Mouse (Mus musculus): ENCODE measurements around the gene Mef2b.
A peak's percentile ranks its signal among the peaks of the same experiment; 100 is the strongest.

DNA sequence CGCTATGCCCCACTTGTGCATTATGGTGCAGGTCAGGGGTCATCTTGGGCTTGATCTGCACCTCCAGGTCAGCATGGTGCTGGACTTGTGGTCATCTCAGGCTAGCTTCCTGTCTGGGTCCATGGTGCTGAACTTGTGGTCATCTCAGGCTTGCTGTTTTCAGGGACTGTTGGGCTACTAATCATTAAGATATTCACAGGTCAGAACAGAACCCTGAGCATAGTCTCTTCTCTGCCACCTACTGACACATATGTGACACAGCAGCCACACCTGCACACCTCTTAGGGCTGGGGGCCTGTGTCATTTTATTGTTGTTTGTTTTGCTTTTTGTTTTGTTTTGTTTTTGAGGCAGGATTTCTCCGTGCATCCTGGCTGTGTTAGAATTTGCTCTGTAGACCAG is 16.6 kb upstream of the Mef2b start:
- peak; percentile 65 for TF ChIP-seq CTCF (IDR thresholded peaks at IDR 0.05; ENCODE audit: low read depth)
- no peak for TF ChIP-seq EP300 (IDR thresholded peaks at IDR 0.05; ENCODE audit: low read depth)

All from liver, embryonic 14.5 days (tissue).